ENCODE assay signal across 26 mouse cellular contexts in genomic region chr2:79421696-79422095, GRCm38 (mm10). TPM values are rescaled to one million over a fixed set of nuclear protein-coding genes. Genes with fewer than 3 reads are reported as not detected.
DNase-seq lines count a peak whose midpoint lies in the region; ATAC-seq and TF ChIP-seq lines count a peak whose summit lies in the region.
"Had no signal": no experiment of that assay in that cellular context is flagged by ENCODE, and none has a peak within 500 bp of the region (broad histone marks: within the 10 kb centered on the region; RNA-seq: fewer than 3 reads in every experiment).

No protein-coding gene starts in this region.

- peaks cover 3% of the 10 kb centered on the region; the same call in 1 of the 2 replicates for H3K4me1 ChIP-seq in forebrain, embryonic 13.5 days
- H3K4me1 ChIP-seq in forebrain, postnatal 0 days (ENCODE audit: insufficient read depth): no peaks in the 10 kb centered on the region
- no peaks in the 10 kb centered on the region for H3K4me1 ChIP-seq in embryonic facial prominence, embryonic 11.5 days (ENCODE audit: control insufficient read depth, insufficient read depth, low read length)
- no peaks in the 10 kb centered on the region for H3K4me1 ChIP-seq in kidney, adult 2 months (ENCODE audit: control insufficient read depth, insufficient read depth, low read length)
- H3K4me1 ChIP-seq: heart, embryonic 15.5 days; hindbrain, embryonic 15.5 days; limb, embryonic 13.5 days; liver, embryonic 13.5 days; midbrain, embryonic 15.5 days had no signal

- H3K36me3 ChIP-seq in forebrain, embryonic 13.5 days (ENCODE audit: poor library complexity, severe bottlenecking): no peaks in the 10 kb centered on the region
- no peaks in the 10 kb centered on the region for H3K36me3 ChIP-seq in forebrain, postnatal 0 days (ENCODE audit: insufficient read depth)
- no peaks in the 10 kb centered on the region for H3K36me3 ChIP-seq in embryonic facial prominence, embryonic 11.5 days (replicated peaks; ENCODE audit: control insufficient read depth, insufficient read depth, low read depth, low read length)
- no peaks in the 10 kb centered on the region for H3K36me3 ChIP-seq in kidney, adult 2 months (ENCODE audit: control insufficient read depth, insufficient read depth, low read length)
- H3K36me3 ChIP-seq: embryonic facial prominence, embryonic 13.5 days; heart, embryonic 15.5 days; hindbrain, embryonic 15.5 days; limb, embryonic 13.5 days; liver, embryonic 13.5 days; midbrain, embryonic 15.5 days had no signal

- no peak overlapping the region for H3K27ac ChIP-seq in forebrain, embryonic 13.5 days
- no peak overlapping the region for H3K27ac ChIP-seq in forebrain, postnatal 0 days (ENCODE audit: low read depth, low read length)
- H3K27ac ChIP-seq in embryonic facial prominence, embryonic 11.5 days (replicated peaks; ENCODE audit: low read depth, low read length): no peak overlapping the region
- H3K27ac ChIP-seq in kidney, adult 2 months (ENCODE audit: insufficient read depth, low read depth, low read length): no peak overlapping the region
- H3K27ac ChIP-seq: embryonic facial prominence, embryonic 13.5 days; heart, adult 2 months; heart, embryonic 15.5 days; hindbrain, embryonic 15.5 days; kidney, postnatal 0 days; limb, embryonic 13.5 days; liver, embryonic 13.5 days; macrophage; midbrain, embryonic 15.5 days had no signal

- ATAC-seq in forebrain, embryonic 13.5 days: peak; percentile 16; the same call in 1 of the 2 replicates
- ATAC-seq in forebrain, postnatal 0 days: no peak
- ATAC-seq in embryonic facial prominence, embryonic 11.5 days (replicated peaks; ENCODE audit: insufficient number of reproducible peaks, low FRiP score, low TSS enrichment, low read depth): no peak; the same call in 1 of the 2 replicates
- ATAC-seq: midbrain, embryonic 15.5 days had no signal

- 33% methylated on average over 6 of the region's 6 CpGs for WGBS in forebrain, embryonic 13.5 days
- WGBS in forebrain, postnatal 0 days: 44% methylated on average over 6 of the region's 6 CpGs
- 15% methylated on average over 6 of the region's 6 CpGs for WGBS in embryonic facial prominence, embryonic 11.5 days
- 66% methylated on average over 6 of the region's 6 CpGs for WGBS in kidney, adult 2 months

- no peak overlapping the region for H3K4me3 ChIP-seq in forebrain, embryonic 13.5 days
- no peak overlapping the region for H3K4me3 ChIP-seq in forebrain, postnatal 0 days (ENCODE audit: low read depth, low read length)
- no peak overlapping the region for H3K4me3 ChIP-seq in embryonic facial prominence, embryonic 11.5 days (ENCODE audit: low read depth, low read length)
- H3K4me3 ChIP-seq in kidney, adult 2 months (ENCODE audit: insufficient read depth, low read depth, low read length): no peak overlapping the region
- H3K4me3 ChIP-seq: embryonic facial prominence, embryonic 13.5 days; heart, adult 2 months; heart, embryonic 15.5 days; hindbrain, embryonic 15.5 days; limb, embryonic 13.5 days; liver, embryonic 13.5 days; midbrain, embryonic 15.5 days had no signal

- H3K27me3 ChIP-seq in forebrain, embryonic 13.5 days: no peaks in the 10 kb centered on the region
- H3K27me3 ChIP-seq in forebrain, postnatal 0 days (ENCODE audit: insufficient read depth, low read length): no peaks in the 10 kb centered on the region
- H3K27me3 ChIP-seq in embryonic facial prominence, embryonic 11.5 days (ENCODE audit: control insufficient read depth, insufficient read depth, low read length): no peaks in the 10 kb centered on the region
- no peaks in the 10 kb centered on the region for H3K27me3 ChIP-seq in kidney, adult 2 months (replicated peaks; ENCODE audit: control insufficient read depth, insufficient read depth, low read length)
- H3K27me3 ChIP-seq: heart, embryonic 15.5 days; limb, embryonic 13.5 days; liver, embryonic 13.5 days; midbrain, embryonic 15.5 days had no signal

- no peak for DNase-seq in forebrain, postnatal 0 days
- peak; percentile 62 for DNase-seq in brain, embryonic 14.5 days (ENCODE audit: low read depth)
- peak; percentile 40 for DNase-seq in embryonic facial prominence, embryonic 11.5 days (ENCODE audit: low spot score)
- DNase-seq in retina, embryonic 14.5 days (ENCODE audit: low spot score): peak; percentile 77
- DNase-seq in lung, postnatal 36 days: no peak
- DNase-seq in kidney, adult 2 months: no peak
- DNase-seq: adrenal gland, postnatal 25 days; cerebellum, adult 11-12 months; cerebellum, postnatal 14 days; gastrocnemius, postnatal 14 days; heart, adult 2 months; kidney, adult 11 months; liver, embryonic 13.5 days; lung, embryonic 14.5 days; right cerebral cortex, postnatal 4 days; thymus, postnatal 14 days had no signal

- no peaks in the 10 kb centered on the region for H3K9me3 ChIP-seq in forebrain, embryonic 13.5 days (replicated peaks)
- H3K9me3 ChIP-seq in forebrain, postnatal 0 days (ENCODE audit: low read length): no peaks in the 10 kb centered on the region
- no peaks in the 10 kb centered on the region for H3K9me3 ChIP-seq in embryonic facial prominence, embryonic 11.5 days (replicated peaks; ENCODE audit: control insufficient read depth, low read length)
- H3K9me3 ChIP-seq: embryonic facial prominence, embryonic 13.5 days; heart, embryonic 15.5 days; hindbrain, embryonic 15.5 days; limb, embryonic 13.5 days; liver, embryonic 13.5 days; midbrain, embryonic 15.5 days had no signal

- TF ChIP-seq CTCF in forebrain, postnatal 0 days (IDR thresholded peaks at IDR 0.05; ENCODE audit: low read depth): no peak
- TF ChIP-seq CTCF in brain, embryonic 14.5 days (IDR thresholded peaks at IDR 0.05; ENCODE audit: borderline replicate concordance, extremely low read depth, insufficient read depth, insufficient read length): no peak
- no peak for TF ChIP-seq CTCF in kidney, adult 2 months (conservative IDR thresholded peaks at IDR 0.05; ENCODE audit: insufficient read depth, insufficient read length, low read depth, low read length)

- no peak overlapping the region for H3K4me2 ChIP-seq in forebrain, embryonic 13.5 days
- no peak overlapping the region for H3K4me2 ChIP-seq in forebrain, postnatal 0 days (ENCODE audit: low read depth)
- no peak overlapping the region for H3K4me2 ChIP-seq in embryonic facial prominence, embryonic 11.5 days (ENCODE audit: low read depth, low read length)
- H3K4me2 ChIP-seq: embryonic facial prominence, embryonic 13.5 days; heart, embryonic 15.5 days; hindbrain, embryonic 15.5 days; limb, embryonic 13.5 days; liver, embryonic 13.5 days; lung, embryonic 14.5 days; midbrain, embryonic 15.5 days had no signal

- H3K9ac ChIP-seq in forebrain, embryonic 13.5 days: no peak overlapping the region
- no peak overlapping the region for H3K9ac ChIP-seq in forebrain, postnatal 0 days
- H3K9ac ChIP-seq in embryonic facial prominence, embryonic 11.5 days (replicated peaks; ENCODE audit: low read length): no peak overlapping the region
- H3K9ac ChIP-seq: embryonic facial prominence, embryonic 13.5 days; heart, embryonic 15.5 days; hindbrain, embryonic 15.5 days; limb, embryonic 13.5 days; liver, embryonic 13.5 days; lung, embryonic 14.5 days; midbrain, embryonic 15.5 days had no signal

- TF ChIP-seq POLR2A in brain, embryonic 14.5 days (IDR thresholded peaks at IDR 0.05; ENCODE audit: borderline replicate concordance, extremely low read depth, insufficient read depth, insufficient read length, poor library complexity, severe bottlenecking): no peak
- TF ChIP-seq POLR2A in kidney, adult 2 months (IDR thresholded peaks at IDR 0.05; ENCODE audit: low read depth, low read length): no peak

RNA-seq across cellular contexts. Expression of gene Neurod1, which starts 34.9 kb away (rescaled TPM):
- 48.8 and 52.5 TPM in 2 replicates for polyA plus RNA-seq in forebrain, embryonic 13.5 days (2015; fragmentation: Nextera tagmentation; extraction: Ambion mirVana)
- total RNA-seq in forebrain, postnatal 0 days (2014; rRNA removed): 14.2 and 15.9 TPM in 2 replicates
- 29.8 and 43.0 TPM in 2 replicates for polyA plus RNA-seq in forebrain, postnatal 0 days (2015; fragmentation: Nextera tagmentation; extraction: Ambion mirVana)
- 33.3 and 42.1 TPM in 2 replicates for polyA plus RNA-seq in brain, embryonic 14.5 days (2012; rRNA removed)
- 23.6 and 28.1 TPM in 2 replicates for polyA plus RNA-seq in embryonic facial prominence, embryonic 11.5 days (2014; fragmentation: Nextera tagmentation; extraction: Ambion mirVana)
- not detected in 2 replicates for polyA plus RNA-seq in kidney, adult 2 months (2012; rRNA removed)
- total RNA-seq: adrenal gland, postnatal 25 days; heart, adult 2 months; MEL; neutrophil, adult 5-6 weeks had no signal
- polyA plus RNA-seq: heart, adult 2 months; heart, embryonic 15.5 days; kidney, postnatal 0 days; limb, embryonic 13.5 days; liver, embryonic 13.5 days; lung, embryonic 14.5 days; macrophage had no signal

RNA-seq across cellular contexts. Expression of gene Cerkl, which starts 34.9 kb away (rescaled TPM):
- polyA plus RNA-seq in forebrain, embryonic 13.5 days (2015; fragmentation: Nextera tagmentation; extraction: Ambion mirVana): 1.7 and 2.4 TPM in 2 replicates
- 0.15 and 0.52 TPM in 2 replicates for total RNA-seq in forebrain, postnatal 0 days (2014; rRNA removed)
- 1.1 and 1.2 TPM in 2 replicates for polyA plus RNA-seq in forebrain, postnatal 0 days (2015; fragmentation: Nextera tagmentation; extraction: Ambion mirVana)
- polyA plus RNA-seq in brain, embryonic 14.5 days (2012; rRNA removed): 0.46 and 0.96 TPM in 2 replicates
- 2.5 and 2.8 TPM in 2 replicates for polyA plus RNA-seq in embryonic facial prominence, embryonic 11.5 days (2014; fragmentation: Nextera tagmentation; extraction: Ambion mirVana)
- polyA plus RNA-seq in kidney, adult 2 months (2012; rRNA removed): 0.57 and 1.0 TPM in 2 replicates

Comparison
In these comparisons a context has a peak if more than half of its experiments do, and no peak if none do; other contexts are left out.
1. DNase-seq: peak in brain, embryonic 14.5 days (single experiment), embryonic facial prominence, embryonic 11.5 days (single experiment) and retina, embryonic 14.5 days (single experiment); none in forebrain, postnatal 0 days (single experiment), lung, postnatal 36 days (single experiment) and kidney, adult 2 months (single experiment).
2. RNA of gene Neurod1, which starts 34.9 kb away (polyA plus RNA-seq): 48.8 to 52.5 TPM in forebrain, embryonic 13.5 days, 29.8 to 43.0 TPM in forebrain, postnatal 0 days, 33.3 to 42.1 TPM in brain, embryonic 14.5 days and 23.6 to 28.1 TPM in embryonic facial prominence, embryonic 11.5 days; not detected in kidney, adult 2 months; every median in the first group is over 10 times any median in the second.